Mouse (Mus musculus) intestine, embryonic 16.5 days (tissue): ENCODE results near the gene Pip4k2a. TPM values are rescaled to one million over a fixed set of nuclear protein-coding genes. Genes with fewer than 3 reads are reported as not detected.

Source experiments
- ATAC-seq: fragments of 200-750 bp; cut with Nextera tagmentation; 2 replicates; pipeline ENCODE4 v1.8.0; 2017; ENCODE audit warnings: moderate TSS enrichment, moderate library complexity
- H3K27ac ChIP-seq: fragments of 300-500 bp; sonication (generic); 2 replicates; pipeline ENCODE4 v1.5.1; 2014; ENCODE audit warnings: mild to moderate bottlenecking, low read length
- H3K27me3 ChIP-seq: fragments of 300-500 bp; sonication (generic); replicated peaks from 2 replicates; pipeline ENCODE4 v1.6.1; 2014; ENCODE audit warnings: low read length, control low read depth, mixed read lengths; ENCODE audit not compliant: control insufficient read depth, insufficient read depth
- H3K36me3 ChIP-seq: fragments of 300-500 bp; sonication (generic); 2 replicates; pipeline ENCODE4 v1.6.1; 2014; ENCODE audit warnings: low read length, control low read depth; ENCODE audit not compliant: control insufficient read depth, insufficient read depth
- H3K4me1 ChIP-seq: fragments of 300-500 bp; sonication (generic); 2 replicates; pipeline ENCODE4 v1.6.1; 2014; ENCODE audit warnings: low read length, control low read depth, mixed read lengths; ENCODE audit not compliant: control insufficient read depth, insufficient read depth
- H3K4me2 ChIP-seq: fragments of 300-500 bp; sonication (generic); 2 replicates; pipeline ENCODE4 v1.6.1; 2014; ENCODE audit warnings: low read depth, low read length, control low read depth
- H3K4me3 ChIP-seq: fragments of 300-500 bp; sonication (generic); 2 replicates; pipeline ENCODE4 v1.5.1; 2014; ENCODE audit warnings: mild to moderate bottlenecking, low read length
- H3K9ac ChIP-seq: fragments of 300-500 bp; sonication (generic); 2 replicates; pipeline ENCODE4 v1.6.1; 2014; ENCODE audit warnings: low read depth, low read length
- H3K9me3 ChIP-seq: fragments of 300-500 bp; sonication (generic); 2 replicates; pipeline ENCODE4 v1.6.1; 2016; ENCODE audit warnings: low read length, control low read depth; ENCODE audit not compliant: control insufficient read depth
- WGBS: fragments of 180-500 bp; shearing (Covaris S2); extraction: QIAGEN DNeasy Blood & Tissue Kit; methylation state at CpG from one replicate; pipeline ENCODE4 v1.1.7; 2014; 5-methylcytosine and 5-hydroxymethylcytosine counted together
- polyA plus RNA-seq: library from polyadenylated mRNA; unstranded; fragments of >200 nt; fragmentation: Nextera tagmentation; extraction: Ambion mirVana; gene quantifications from 2 replicates; pipeline ENCODE4 v1.2.1, GENCODE M21; 2015

The Pip4k2a gene
- polyA plus RNA-seq, 1 experiment from 2014 or later = 7.6 TPM

GRCm38 (mm10) chr2:18938232-18938631 lies 59.7 kb downstream of the Pip4k2a start:
- Histone ChIP-seq H3K27ac (peak overlapping the region; percentile 17; the same call in 1 of the 2 replicates), H3K4me3 (no peak overlapping the region), H3K9ac (no peak overlapping the region), H3K36me3 (no peaks in the 10 kb centered on the region), H3K4me2 (no peak overlapping the region), H3K9me3 (no peaks in the 10 kb centered on the region), H3K27me3 (no peaks in the 10 kb centered on the region), H3K4me1 (peaks cover 38% of the 10 kb centered on the region)
- 42% methylated on average over 1 of the region's 1 CpGs for WGBS
- no peak for ATAC-seq

GRCm38 (mm10) chr2:18937611-18938010 lies 60.3 kb downstream of the Pip4k2a start:
- no peak overlapping the region for H3K27ac ChIP-seq
- H3K9ac ChIP-seq = no peak overlapping the region
- ATAC-seq = peak; percentile 43
- no peak overlapping the region for H3K4me2 ChIP-seq
- H3K27me3 ChIP-seq = no peaks in the 10 kb centered on the region
- no peaks in the 10 kb centered on the region for H3K36me3 ChIP-seq
- H3K4me1 ChIP-seq = peaks cover 38% of the 10 kb centered on the region
- H3K9me3 ChIP-seq = no peaks in the 10 kb centered on the region
- 42% methylated on average over 2 of the region's 2 CpGs for WGBS
- no peak overlapping the region for H3K4me3 ChIP-seq

- 92% methylated on average over 7 of the region's 7 CpGs for WGBS
- no peak overlapping the region for H3K27ac ChIP-seq
- H3K4me3 ChIP-seq = no peak overlapping the region
- H3K4me2 ChIP-seq = no peak overlapping the region
- no peak for ATAC-seq
- no peak overlapping the region for H3K9ac ChIP-seq
- H3K9me3 ChIP-seq = no peaks in the 10 kb centered on the region
- no peaks in the 10 kb centered on the region for H3K36me3 ChIP-seq
- no peaks in the 10 kb centered on the region for H3K27me3 ChIP-seq
- peaks cover 38% of the 10 kb centered on the region for H3K4me1 ChIP-seq
Observed at GRCm38 (mm10) chr2:18936446-18936845, 61.5 kb downstream of the Pip4k2a start.

GRCm38 (mm10) chr2:18935581-18936027 lies 62.3 kb downstream of the Pip4k2a start:
- 75% methylated on average over 2 of the region's 2 CpGs for WGBS
- Histone ChIP-seq H3K27ac (peak overlapping the region; percentile 41; the same call in 1 of the 2 replicates), H3K9ac (no peak overlapping the region), H3K27me3 (no peaks in the 10 kb centered on the region), H3K4me1 (peaks cover 32% of the 10 kb centered on the region), H3K36me3 (no peaks in the 10 kb centered on the region), H3K4me2 (no peak overlapping the region), H3K9me3 (no peaks in the 10 kb centered on the region), H3K4me3 (no peak overlapping the region)
- peak; percentile 71 for ATAC-seq

GRCm38 (mm10) chr2:18934131-18934530 lies 63.8 kb downstream of the Pip4k2a start:
- H3K4me2 ChIP-seq = no peak overlapping the region
- H3K4me1 ChIP-seq = peaks cover 25% of the 10 kb centered on the region
- no peaks in the 10 kb centered on the region for H3K27me3 ChIP-seq
- no peak for ATAC-seq
- 94% methylated on average over 9 of the region's 9 CpGs for WGBS
- H3K9me3 ChIP-seq = no peaks in the 10 kb centered on the region
- no peak overlapping the region for H3K4me3 ChIP-seq
- H3K27ac ChIP-seq = no peak overlapping the region
- H3K36me3 ChIP-seq = no peaks in the 10 kb centered on the region
- H3K9ac ChIP-seq = no peak overlapping the region

- WGBS = 67% methylated on average over 7 of the region's 7 CpGs
- no peaks in the 10 kb centered on the region for H3K36me3 ChIP-seq
- no peak overlapping the region for H3K4me3 ChIP-seq
- no peak for ATAC-seq
- no peak overlapping the region for H3K9ac ChIP-seq
- no peaks in the 10 kb centered on the region for H3K27me3 ChIP-seq
- no peaks in the 10 kb centered on the region for H3K9me3 ChIP-seq
- peaks cover 21% of the 10 kb centered on the region for H3K4me1 ChIP-seq
- H3K4me2 ChIP-seq = no peak overlapping the region
- no peak overlapping the region for H3K27ac ChIP-seq
Observed at GRCm38 (mm10) chr2:18933418-18933817, 64.5 kb downstream of the Pip4k2a start.

- H3K27ac ChIP-seq = no peak overlapping the region
- WGBS = 89% methylated on average over 13 of the region's 13 CpGs
- H3K27me3 ChIP-seq = no peaks in the 10 kb centered on the region
- no peaks in the 10 kb centered on the region for H3K9me3 ChIP-seq
- H3K36me3 ChIP-seq = no peaks in the 10 kb centered on the region
- no peak overlapping the region for H3K4me3 ChIP-seq
- H3K4me1 ChIP-seq = peaks cover 2% of the 10 kb centered on the region; the same call in 1 of the 2 replicates
- no peak for ATAC-seq
- no peak overlapping the region for H3K9ac ChIP-seq
- H3K4me2 ChIP-seq = no peak overlapping the region
Observed at GRCm38 (mm10) chr2:18930318-18931060, 67.4 kb downstream of the Pip4k2a start.

GRCm38 (mm10) chr2:18928597-18929257 lies 69.2 kb downstream of the Pip4k2a start:
- H3K4me1 ChIP-seq = peaks cover 2% of the 10 kb centered on the region; the same call in 1 of the 2 replicates
- no peak overlapping the region for H3K4me3 ChIP-seq
- no peak overlapping the region for H3K4me2 ChIP-seq
- H3K9ac ChIP-seq = no peak overlapping the region
- ATAC-seq = peak; percentile 85
- peak overlapping the region; percentile 27; the same call in 1 of the 2 replicates for H3K27ac ChIP-seq
- H3K27me3 ChIP-seq = no peaks in the 10 kb centered on the region
- WGBS = 62% methylated on average over 7 of the region's 7 CpGs
- H3K36me3 ChIP-seq = no peaks in the 10 kb centered on the region
- no peaks in the 10 kb centered on the region for H3K9me3 ChIP-seq

- 0 out of 2 replicates have a peak, but pooled peaks have one; percentile 5 for ATAC-seq
- no peak overlapping the region for H3K9ac ChIP-seq
- 65% methylated on average over 8 of the region's 8 CpGs for WGBS
- H3K9me3 ChIP-seq = no peaks in the 10 kb centered on the region
- peaks cover 2% of the 10 kb centered on the region; the same call in 1 of the 2 replicates for H3K4me1 ChIP-seq
- no peak overlapping the region for H3K27ac ChIP-seq
- H3K27me3 ChIP-seq = no peaks in the 10 kb centered on the region
- no peak overlapping the region for H3K4me3 ChIP-seq
- no peaks in the 10 kb centered on the region for H3K36me3 ChIP-seq
- H3K4me2 ChIP-seq = no peak overlapping the region
Observed at GRCm38 (mm10) chr2:18928196-18928595, 69.7 kb downstream of the Pip4k2a start.
